Mouse (Mus musculus): Measurements from ENCODE around the gene Pdk2. TPM values are rescaled to one million over a fixed set of nuclear protein-coding genes. Genes with fewer than 3 reads are reported as not detected.

Pdk2 gene
- polyA plus RNA-seq, 1 experiment from 2014 or later, result 20.2 TPM

DNA sequence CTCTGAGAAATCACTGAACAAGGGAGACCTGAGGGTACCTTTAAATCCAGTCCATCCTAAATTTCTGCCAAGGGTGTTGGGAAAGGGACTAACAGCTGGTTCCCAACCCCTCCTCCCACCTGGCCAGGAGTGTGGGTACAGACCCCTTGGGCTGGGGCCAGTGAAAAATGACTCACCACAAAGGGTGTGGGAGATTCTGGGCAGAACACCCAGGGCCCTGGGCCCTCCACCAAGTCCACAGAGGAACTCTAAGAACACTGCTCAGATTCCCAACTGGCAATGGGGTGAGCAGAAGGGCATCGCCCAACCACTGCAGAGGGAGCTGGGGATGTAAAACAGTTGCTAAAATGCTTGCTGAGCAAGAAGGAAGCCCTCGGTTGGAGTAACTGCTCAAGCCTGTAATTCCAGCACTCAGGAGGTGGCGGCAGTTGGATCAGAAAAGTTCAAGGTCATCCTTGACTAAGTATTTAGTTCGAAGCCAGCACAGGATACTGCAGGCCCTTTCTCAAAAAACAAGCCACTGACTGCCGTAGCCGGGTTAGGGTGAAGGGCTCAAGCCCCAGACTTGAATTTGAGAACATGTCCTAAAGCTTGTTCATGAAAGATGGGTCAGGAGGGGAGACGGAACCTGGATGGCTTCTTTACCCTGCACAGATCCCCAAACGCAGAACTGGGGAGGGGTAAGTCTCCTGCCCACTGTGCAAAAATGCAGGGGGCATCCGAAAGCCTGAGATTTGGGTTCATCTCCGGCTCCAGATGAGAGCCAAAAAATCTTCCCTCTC, 52.2 kb downstream of the Pdk2 start:
- peaks cover 54% of the 10 kb centered on the region for H3K4me1 ChIP-seq
- ATAC-seq, result no peak
- WGBS, result 19% methylated on average over 10 of the region's 10 CpGs

DNA sequence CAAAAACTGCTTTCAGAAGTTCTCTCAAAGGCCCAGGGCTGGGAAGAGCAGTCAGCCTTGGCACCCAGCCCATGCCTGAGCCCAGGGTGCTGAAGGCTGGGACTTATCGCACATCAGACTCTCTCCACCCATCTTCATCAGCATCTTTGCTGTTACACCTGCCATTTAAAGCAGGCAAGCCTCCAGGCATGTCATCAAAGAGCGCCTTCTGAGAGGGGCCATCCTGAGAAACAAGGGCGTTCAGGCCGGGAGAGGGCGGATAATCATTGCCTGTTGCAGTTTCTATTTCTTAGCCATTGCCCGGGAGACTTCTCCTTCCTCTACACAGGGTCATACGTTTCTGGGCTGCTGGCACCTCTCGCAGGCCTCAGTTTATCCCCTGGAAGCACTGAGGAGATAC, 53.3 kb downstream of the Pdk2 start:
- no peak overlapping the region for H3K27ac ChIP-seq
- WGBS, result 81% methylated on average over 8 of the region's 8 CpGs
- no peaks in the 10 kb centered on the region for H3K9me3 ChIP-seq (replicated peaks)
- H3K9ac ChIP-seq, result no peak overlapping the region
- H3K4me1 ChIP-seq, result peaks cover 43% of the 10 kb centered on the region
- no peak for ATAC-seq
- no peak overlapping the region for H3K4me3 ChIP-seq
- no peaks in the 10 kb centered on the region for H3K36me3 ChIP-seq (ENCODE audit: poor library complexity, severe bottlenecking)
- no peak overlapping the region for H3K4me2 ChIP-seq
- H3K27me3 ChIP-seq, result no peaks in the 10 kb centered on the region

More for the DNA sequence above, 52.2 kb downstream of the Pdk2 start:
- Histone ChIP-seq H3K27me3 (no peaks in the 10 kb centered on the region), H3K9me3 (replicated peaks) (no peaks in the 10 kb centered on the region), H3K4me2 (peak overlapping the region; percentile 100), H3K36me3 (ENCODE audit: poor library complexity, severe bottlenecking) (no peaks in the 10 kb centered on the region), H3K9ac (peak overlapping the region; percentile 95), H3K4me3 (peak overlapping the region; percentile 91), H3K27ac (peak overlapping the region; percentile 92)

DNA sequence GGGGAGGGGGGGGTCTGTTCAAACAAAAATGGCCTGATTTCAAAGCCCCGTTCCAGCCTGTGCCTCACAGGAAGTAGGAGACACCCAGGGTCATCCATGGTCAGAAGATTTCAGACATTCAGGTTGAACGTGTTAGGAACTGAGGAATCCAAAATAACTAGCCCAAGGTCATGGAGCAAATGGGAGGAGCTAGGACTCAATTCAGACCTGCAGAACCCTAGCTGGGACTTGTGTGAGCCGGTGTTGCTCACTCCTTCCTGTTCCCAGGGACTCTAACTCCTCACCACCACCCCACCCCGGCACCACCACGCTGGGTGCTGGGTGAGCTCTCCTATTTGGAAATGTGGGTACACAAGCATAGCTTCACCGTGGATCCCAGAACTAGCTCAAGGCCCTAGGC, 53.8 kb downstream of the Pdk2 start:
- Histone ChIP-seq H3K27me3 (no peaks in the 10 kb centered on the region), H3K9me3 (replicated peaks) (no peaks in the 10 kb centered on the region), H3K4me1 (peaks cover 38% of the 10 kb centered on the region), H3K4me2 (no peak overlapping the region), H3K27ac (no peak overlapping the region), H3K36me3 (ENCODE audit: poor library complexity, severe bottlenecking) (no peaks in the 10 kb centered on the region), H3K4me3 (no peak overlapping the region), H3K9ac (no peak overlapping the region)
- ATAC-seq, result no peak
- WGBS, result 57% methylated on average over 6 of the region's 6 CpGs

DNA sequence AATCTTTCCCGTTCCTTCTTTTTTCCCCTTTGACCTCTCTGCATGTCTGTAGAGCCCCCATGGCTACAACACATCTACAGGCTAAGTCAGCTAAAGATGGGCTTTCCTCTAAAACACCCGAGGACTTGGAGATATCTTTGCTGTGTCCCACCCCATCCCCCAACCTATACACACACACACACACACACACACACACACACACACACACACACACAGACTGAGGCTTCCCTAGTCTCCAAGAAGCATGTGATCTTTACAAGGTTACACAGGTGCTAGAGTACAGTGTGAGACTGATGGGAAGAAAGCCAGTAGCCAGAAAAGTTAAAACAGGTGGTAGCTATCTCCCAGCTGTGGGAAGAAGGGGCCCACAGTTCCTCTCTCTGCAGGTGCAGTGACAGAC, 54.7 kb downstream of the Pdk2 start:
- H3K9ac ChIP-seq, result no peak overlapping the region
- no peak for ATAC-seq
- 75% methylated on average over 2 of the region's 2 CpGs for WGBS

DNA sequence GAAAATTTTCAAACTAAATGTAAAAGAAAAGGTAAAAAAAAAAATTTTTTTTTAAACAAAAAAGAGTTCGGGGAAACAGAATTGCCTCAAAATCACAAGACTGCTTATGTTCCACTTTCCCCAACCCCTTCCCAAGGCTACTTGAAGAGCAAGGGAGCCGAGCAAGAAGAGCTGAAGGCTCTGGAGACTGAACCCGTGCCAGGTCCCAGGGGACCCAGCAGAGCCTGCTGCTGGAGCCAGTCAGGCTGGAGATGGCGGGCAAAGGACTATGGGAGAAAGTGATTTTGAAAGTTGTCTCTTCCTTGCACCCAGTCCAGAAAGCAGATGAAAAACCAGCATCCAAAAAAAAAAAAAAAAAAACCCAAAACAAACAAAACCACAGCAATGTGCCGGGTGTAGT, 55.3 kb downstream of the Pdk2 start:
- ATAC-seq, result no peak
- Histone ChIP-seq H3K4me2 (no peak overlapping the region), H3K36me3 (ENCODE audit: poor library complexity, severe bottlenecking) (no peaks in the 10 kb centered on the region), H3K27me3 (no peaks in the 10 kb centered on the region), H3K4me3 (no peak overlapping the region), H3K4me1 (peaks cover 32% of the 10 kb centered on the region), H3K9ac (no peak overlapping the region), H3K9me3 (replicated peaks) (no peaks in the 10 kb centered on the region), H3K27ac (no peak overlapping the region)
- 83% methylated on average over 5 of the region's 5 CpGs for WGBS

More for the DNA sequence above, 54.7 kb downstream of the Pdk2 start:
- Histone ChIP-seq H3K27me3 (no peaks in the 10 kb centered on the region), H3K4me1 (peaks cover 32% of the 10 kb centered on the region), H3K27ac (no peak overlapping the region), H3K36me3 (ENCODE audit: poor library complexity, severe bottlenecking) (no peaks in the 10 kb centered on the region), H3K9me3 (replicated peaks) (no peaks in the 10 kb centered on the region), H3K4me3 (no peak overlapping the region), H3K4me2 (no peak overlapping the region)

DNA sequence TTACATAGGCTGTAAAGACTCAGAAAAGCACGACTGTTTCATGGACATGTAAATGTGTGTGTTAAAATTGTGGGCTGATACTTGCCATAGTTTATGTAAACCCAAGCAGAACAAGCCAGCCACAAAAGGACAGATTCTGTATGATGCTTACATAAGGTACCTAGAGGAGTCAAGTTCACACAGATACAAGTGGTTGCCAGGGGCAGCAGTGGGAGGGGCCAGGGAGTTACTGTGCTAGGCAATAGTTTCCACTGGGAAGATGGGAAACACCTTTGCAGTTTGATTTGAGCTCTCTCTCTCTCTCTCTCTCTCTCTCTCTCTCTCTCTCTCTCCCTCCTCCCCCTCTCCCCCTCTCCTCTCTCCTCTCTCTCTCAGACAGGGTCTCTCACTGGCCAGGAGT, 56.0 kb downstream of the Pdk2 start:
- Histone ChIP-seq H3K9me3 (replicated peaks) (no peaks in the 10 kb centered on the region), H3K9ac (no peak overlapping the region), H3K36me3 (ENCODE audit: poor library complexity, severe bottlenecking) (no peaks in the 10 kb centered on the region), H3K4me3 (no peak overlapping the region), H3K4me1 (peaks cover 27% of the 10 kb centered on the region), H3K27me3 (no peaks in the 10 kb centered on the region), H3K27ac (no peak overlapping the region), H3K4me2 (no peak overlapping the region)
- ATAC-seq, result no peak
- WGBS, result 59% methylated on average over 1 of the region's 1 CpGs

DNA sequence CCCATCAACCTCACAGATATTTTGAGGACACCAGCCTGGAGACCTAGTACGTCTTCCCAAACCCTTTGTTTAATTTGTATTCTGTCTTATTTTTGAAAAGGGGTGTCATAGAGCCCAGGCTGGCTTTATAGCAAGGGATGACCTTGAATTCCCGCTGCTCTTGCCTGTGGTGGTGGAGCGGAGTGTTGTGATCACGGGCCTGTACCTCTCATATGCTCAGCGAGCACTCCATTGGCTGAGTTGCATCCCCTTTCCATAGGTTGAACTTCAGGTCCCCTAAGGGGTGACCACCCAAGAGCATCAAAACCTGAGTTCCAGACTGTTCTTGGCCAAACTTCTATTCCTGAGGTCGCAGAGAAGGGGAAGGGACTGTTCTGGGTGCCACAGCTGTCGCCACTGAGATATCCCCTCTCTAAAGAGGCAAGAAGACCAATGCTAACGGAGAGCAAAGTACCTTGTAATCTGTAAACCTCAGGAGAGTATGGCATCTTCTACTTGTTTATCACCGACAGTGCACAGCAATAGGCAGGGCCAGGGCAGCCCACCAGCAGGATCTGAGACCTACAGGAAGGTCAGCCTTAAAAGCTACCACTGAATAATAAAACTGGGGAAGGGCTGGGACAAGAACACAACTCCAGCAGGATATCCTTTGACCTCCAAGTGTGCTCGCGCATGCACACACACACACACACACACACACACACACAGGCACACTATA, 61.5 kb downstream of the Pdk2 start:
- Histone ChIP-seq H3K4me3 (peak overlapping the region; percentile 27), H3K9me3 (replicated peaks) (no peaks in the 10 kb centered on the region), H3K4me2 (peak overlapping the region; percentile 53), H3K27me3 (no peaks in the 10 kb centered on the region), H3K4me1 (peaks cover 21% of the 10 kb centered on the region), H3K27ac (peak overlapping the region; percentile 93; the same call in 1 of the 2 replicates), H3K9ac (peak overlapping the region; percentile 48), H3K36me3 (ENCODE audit: poor library complexity, severe bottlenecking) (no peaks in the 10 kb centered on the region)
- WGBS, result 71% methylated on average over 11 of the region's 11 CpGs
- peak; percentile 7 for ATAC-seq

DNA sequence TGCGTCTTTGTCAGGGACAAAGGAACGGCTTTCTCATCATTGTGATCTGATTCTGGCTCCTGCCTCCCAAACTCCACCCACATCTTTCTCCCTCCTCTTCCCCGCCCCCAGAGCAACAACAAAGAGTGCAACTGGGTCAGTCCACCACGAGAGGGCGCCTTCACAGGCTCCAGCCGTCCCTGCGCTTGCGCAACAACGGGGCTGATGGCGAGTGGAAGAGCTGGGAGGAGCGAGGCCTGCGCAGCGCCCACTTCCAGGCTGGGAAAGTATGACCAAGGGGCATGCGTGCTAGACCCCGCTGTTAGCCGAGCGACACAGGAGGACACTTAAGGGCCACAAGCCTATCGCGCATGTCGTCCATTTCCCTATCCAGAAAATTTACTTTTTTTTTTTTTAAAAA, 62.2 kb downstream of the Pdk2 start:
- no peaks in the 10 kb centered on the region for H3K36me3 ChIP-seq (ENCODE audit: poor library complexity, severe bottlenecking)
- under 1% methylated on average over 20 of the region's 20 CpGs for WGBS
- H3K9me3 ChIP-seq (replicated peaks), result no peaks in the 10 kb centered on the region
- peak overlapping the region; percentile 53 for H3K4me2 ChIP-seq
- peak overlapping the region; percentile 27 for H3K4me3 ChIP-seq
- H3K4me1 ChIP-seq, result peaks cover 21% of the 10 kb centered on the region
- peak overlapping the region; percentile 63 for H3K9ac ChIP-seq
- peak; percentile 95 for ATAC-seq
- no peaks in the 10 kb centered on the region for H3K27me3 ChIP-seq
- H3K27ac ChIP-seq, result peak overlapping the region; percentile 93

DNA sequence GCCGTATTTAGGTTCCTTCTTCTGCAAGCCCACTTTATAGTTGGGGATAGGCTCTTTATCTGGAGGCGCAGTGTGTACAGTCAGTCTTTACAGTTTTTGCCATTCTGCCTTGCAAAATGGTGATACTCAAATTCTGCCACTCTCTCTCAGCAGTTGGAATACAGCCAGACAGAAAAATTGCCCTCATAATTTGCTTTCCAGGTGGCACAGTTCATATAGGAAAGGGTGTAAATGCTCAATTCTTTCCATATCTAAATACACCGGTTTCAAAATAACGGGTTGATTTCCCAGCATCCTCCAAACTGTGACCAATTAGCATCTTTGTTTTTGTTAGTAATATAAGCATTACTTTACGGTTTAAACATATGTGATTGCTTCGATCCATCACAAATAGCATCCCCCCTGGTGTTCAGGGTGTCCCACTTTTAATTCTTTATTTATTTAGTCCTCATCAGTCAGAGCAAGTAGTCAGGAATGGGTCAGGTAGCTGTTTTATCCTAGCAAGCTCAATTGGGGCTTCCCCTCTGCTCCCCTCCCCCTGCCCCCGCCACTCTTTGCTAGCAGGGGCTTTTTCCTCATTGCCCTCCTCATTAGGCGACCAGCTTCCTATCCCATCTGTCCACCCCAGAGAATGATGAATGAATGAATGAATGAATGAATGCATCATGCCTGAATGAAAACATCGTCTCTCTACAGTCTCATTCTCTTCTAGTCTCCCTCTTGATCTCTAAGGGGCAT, 62.8 kb downstream of the Pdk2 start:
- H3K27ac ChIP-seq, result peak overlapping the region; percentile 93
- no peaks in the 10 kb centered on the region for H3K9me3 ChIP-seq (replicated peaks)
- 36% methylated on average over 9 of the region's 9 CpGs for WGBS
- no peaks in the 10 kb centered on the region for H3K36me3 ChIP-seq (ENCODE audit: poor library complexity, severe bottlenecking)
- no peaks in the 10 kb centered on the region for H3K27me3 ChIP-seq
- peak overlapping the region; percentile 53 for H3K4me2 ChIP-seq
- H3K4me1 ChIP-seq, result peaks cover 21% of the 10 kb centered on the region
- ATAC-seq, result peak; percentile 74
- peak overlapping the region; percentile 27; the same call in 1 of the 2 replicates for H3K4me3 ChIP-seq
- peak overlapping the region; percentile 63 for H3K9ac ChIP-seq

Other genes starting within 250 kb of the Pdk2 start
- gene Col1a1, start 105.1 kb downstream of the Pdk2 start, polyA plus RNA-seq (2015; fragmentation: Nextera tagmentation; extraction: Ambion mirVana), result 29.9 and 31.5 TPM in 2 replicates
- not detected in 2 replicates for gene Hils1, start 73.8 kb downstream of the Pdk2 start, polyA plus RNA-seq (2015; fragmentation: Nextera tagmentation; extraction: Ambion mirVana)
- gene Sgca, start 65.0 kb downstream of the Pdk2 start, polyA plus RNA-seq (2015; fragmentation: Nextera tagmentation; extraction: Ambion mirVana), result not detected in 2 replicates
- 15.8 and 16.3 TPM in 2 replicates for gene Ppp1r9b, start 50.3 kb downstream of the Pdk2 start, polyA plus RNA-seq (2015; fragmentation: Nextera tagmentation; extraction: Ambion mirVana)
- gene Samd14, start 31.5 kb downstream of the Pdk2 start, polyA plus RNA-seq (2015; fragmentation: Nextera tagmentation; extraction: Ambion mirVana), result 89.2 and 95.0 TPM in 2 replicates
- 2.4 and 3.9 TPM in 2 replicates for gene Itga3, start 35.4 kb upstream of the Pdk2 start, polyA plus RNA-seq (2015; fragmentation: Nextera tagmentation; extraction: Ambion mirVana)
- 0.19 TPM in 1 of 2 replicates, not detected in the other for gene Dlx3, start 78.8 kb upstream of the Pdk2 start, polyA plus RNA-seq (2015; fragmentation: Nextera tagmentation; extraction: Ambion mirVana)
- gene Dlx4, start 104.9 kb upstream of the Pdk2 start, polyA plus RNA-seq (2015; fragmentation: Nextera tagmentation; extraction: Ambion mirVana), result not detected in 2 replicates
- not detected in 2 replicates for gene Tac4, start 220.2 kb upstream of the Pdk2 start, polyA plus RNA-seq (2015; fragmentation: Nextera tagmentation; extraction: Ambion mirVana)